Mouse (Mus musculus) midbrain, embryonic 10.5 days (tissue): ENCODE results near the gene Pik3ip1. TPM values are rescaled to one million over a fixed set of nuclear protein-coding genes. Genes with fewer than 3 reads are reported as not detected.

ENCODE experiments used
- DNase-seq: peaks from one replicate; pipeline ENCODE4 v3.0.0-alpha.2; 2017; ENCODE audit warnings: low spot score
- H3K27ac ChIP-seq: fragments of 300-500 bp; sonication (generic); replicated peaks from 2 replicates; pipeline ENCODE4 v1.5.1; 2016; ENCODE audit warnings: mild to moderate bottlenecking
- H3K27me3 ChIP-seq: fragments of 300-500 bp; sonication (generic); 2 replicates; pipeline ENCODE4 v1.6.1; 2016; ENCODE audit warnings: low read depth, mild to moderate bottlenecking; ENCODE audit not compliant: poor library complexity, severe bottlenecking
- H3K36me3 ChIP-seq: fragments of 300-500 bp; sonication (generic); 2 replicates; pipeline ENCODE4 v1.6.1; 2016; ENCODE audit warnings: mild to moderate bottlenecking, moderate library complexity
- H3K4me1 ChIP-seq: fragments of 300-500 bp; sonication (generic); 2 replicates; pipeline ENCODE4 v1.6.1; 2016
- H3K4me3 ChIP-seq: fragments of 300-500 bp; sonication (generic); 2 replicates; pipeline ENCODE4 v1.5.1; 2016; ENCODE audit warnings: mild to moderate bottlenecking, moderate library complexity
- H3K9me3 ChIP-seq: fragments of 300-500 bp; sonication (generic); replicated peaks from 2 replicates; pipeline ENCODE4 v1.6.1; 2016; ENCODE audit warnings: mild to moderate bottlenecking
- WGBS: fragments of 180-500 bp; shearing (Covaris S2); methylation state at CpG from one replicate; pipeline ENCODE4 v1.1.7; 2016; 5-methylcytosine and 5-hydroxymethylcytosine counted together
- polyA plus RNA-seq: library from polyadenylated mRNA; unstranded; fragments of >200 nt; fragmentation: Nextera tagmentation; extraction: Ambion mirVana; gene quantifications from 2 replicates; pipeline ENCODE4 v1.2.1, GENCODE M21; 2016

Pik3ip1 gene
- polyA plus RNA-seq, 1 experiment from 2014 or later: 7.4 TPM

DNA sequence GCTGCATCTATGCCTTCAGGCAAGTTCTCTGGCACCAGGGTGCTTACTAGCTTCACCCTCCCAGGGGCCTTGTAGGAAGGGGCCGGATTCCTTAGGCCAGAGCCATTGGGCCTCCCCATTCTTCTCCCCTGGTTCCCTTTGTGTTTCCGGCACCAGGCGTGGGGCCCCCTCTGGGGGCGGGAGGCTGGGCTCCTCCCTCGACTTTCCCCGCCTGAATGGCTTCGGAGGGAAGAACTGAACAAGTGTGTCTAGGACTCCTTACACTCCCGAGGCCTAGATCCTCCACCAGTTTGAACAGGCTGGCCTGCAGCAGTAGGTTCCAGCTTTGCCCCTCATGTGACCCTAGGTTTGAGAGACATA, 38.2 kb upstream of the Pik3ip1 start:
- peak; percentile 90 for DNase-seq
- Histone ChIP-seq H3K36me3 (peaks cover 55% of the 10 kb centered on the region), H3K4me3 (peak overlapping the region; percentile 95), H3K27ac (peak overlapping the region; percentile 100), H3K9me3 (no peaks in the 10 kb centered on the region; the same call in 1 of the 2 replicates), H3K27me3 (no peaks in the 10 kb centered on the region), H3K4me1 (peaks cover 67% of the 10 kb centered on the region)
- 0% methylated on average over 8 of the region's 8 CpGs for WGBS

DNA sequence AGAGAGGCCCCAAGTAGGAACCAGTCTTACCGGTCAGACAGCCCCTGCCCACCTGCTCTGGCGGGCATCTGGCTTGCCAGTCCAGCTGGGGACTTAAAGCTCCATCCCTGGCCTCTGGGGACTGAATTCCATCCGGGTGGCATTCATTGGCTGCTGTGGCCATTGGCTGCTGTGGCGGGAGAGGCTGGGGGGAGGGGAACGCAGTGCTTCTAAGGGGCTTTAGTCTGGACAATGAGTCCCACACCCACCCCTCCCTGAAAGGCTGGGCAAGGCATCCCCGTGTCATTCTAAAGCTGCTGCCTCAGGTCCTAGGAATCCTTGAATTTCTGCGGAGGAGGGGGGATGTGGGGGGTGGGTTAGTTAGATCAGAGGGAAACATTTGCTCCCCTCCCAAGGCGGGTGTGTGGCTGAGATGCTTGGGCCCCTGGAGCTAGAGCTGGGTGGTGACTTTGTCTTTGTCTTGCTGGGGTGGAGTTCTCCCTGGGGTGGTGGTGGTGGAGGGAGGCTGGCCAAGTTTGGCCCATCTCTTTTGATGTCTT, 37.4 kb upstream of the Pik3ip1 start:
- peak overlapping the region; percentile 95 for H3K4me3 ChIP-seq
- H3K9me3 ChIP-seq: no peaks in the 10 kb centered on the region; the same call in 1 of the 2 replicates
- peak overlapping the region; percentile 100 for H3K27ac ChIP-seq
- H3K36me3 ChIP-seq: peaks cover 62% of the 10 kb centered on the region
- DNase-seq: peak; percentile 95
- peaks cover 65% of the 10 kb centered on the region for H3K4me1 ChIP-seq
- WGBS: 2% methylated on average over 8 of the region's 8 CpGs
- H3K27me3 ChIP-seq: no peaks in the 10 kb centered on the region

DNA sequence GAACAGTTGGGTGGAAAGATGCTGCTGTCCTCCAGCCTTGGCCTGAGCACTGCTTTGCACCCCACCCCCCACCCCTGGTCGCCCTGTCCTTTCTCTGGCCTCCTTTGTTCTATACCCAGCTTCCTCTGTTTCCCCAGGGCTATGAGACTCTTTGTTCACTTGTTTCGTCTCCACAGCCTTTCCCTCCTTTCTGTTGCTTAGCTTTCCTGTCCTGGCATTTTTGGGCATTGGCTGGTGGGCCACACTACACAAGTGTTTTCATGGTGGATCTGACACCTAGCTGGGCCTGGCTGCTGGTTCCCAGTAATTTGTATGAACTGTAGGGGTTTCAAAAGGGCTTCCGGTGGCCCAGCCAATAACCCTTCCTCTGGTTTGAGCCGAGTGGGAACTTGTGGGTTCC, 36.8 kb upstream of the Pik3ip1 start:
- peak overlapping the region; percentile 100 for H3K27ac ChIP-seq
- peaks cover 68% of the 10 kb centered on the region for H3K36me3 ChIP-seq
- H3K27me3 ChIP-seq: no peaks in the 10 kb centered on the region
- H3K4me1 ChIP-seq: peaks cover 59% of the 10 kb centered on the region
- 27% methylated on average over 4 of the region's 4 CpGs for WGBS
- DNase-seq: no peak
- peak overlapping the region; percentile 95 for H3K4me3 ChIP-seq
- no peaks in the 10 kb centered on the region; the same call in 1 of the 2 replicates for H3K9me3 ChIP-seq

DNA sequence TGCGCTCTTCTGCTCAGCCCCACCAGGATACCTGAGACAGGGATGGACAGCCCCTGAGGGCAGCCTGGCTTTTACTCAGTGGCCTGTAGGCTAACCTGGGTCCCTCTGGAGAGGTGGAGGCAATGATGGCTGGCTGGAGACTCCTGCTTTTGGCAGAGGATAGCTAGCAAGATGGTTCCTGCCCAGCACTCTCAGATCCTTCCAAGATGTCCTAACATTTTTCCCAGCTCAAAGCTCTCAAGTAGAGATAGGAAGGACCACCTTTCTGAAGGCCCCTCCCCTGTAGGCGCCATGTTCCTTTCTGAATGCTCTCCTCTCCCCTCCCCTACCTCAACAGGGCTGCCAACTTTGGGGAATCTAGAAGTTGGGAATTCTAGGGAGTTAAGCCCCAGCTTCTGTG, 35.6 kb upstream of the Pik3ip1 start:
- WGBS: 88% methylated on average over 2 of the region's 2 CpGs
- Histone ChIP-seq H3K4me3 (peak overlapping the region; percentile 95), H3K36me3 (peaks cover 81% of the 10 kb centered on the region), H3K4me1 (peaks cover 53% of the 10 kb centered on the region), H3K27me3 (no peaks in the 10 kb centered on the region), H3K27ac (peak overlapping the region; percentile 100), H3K9me3 (no peaks in the 10 kb centered on the region; the same call in 1 of the 2 replicates)
- DNase-seq: no peak

DNA sequence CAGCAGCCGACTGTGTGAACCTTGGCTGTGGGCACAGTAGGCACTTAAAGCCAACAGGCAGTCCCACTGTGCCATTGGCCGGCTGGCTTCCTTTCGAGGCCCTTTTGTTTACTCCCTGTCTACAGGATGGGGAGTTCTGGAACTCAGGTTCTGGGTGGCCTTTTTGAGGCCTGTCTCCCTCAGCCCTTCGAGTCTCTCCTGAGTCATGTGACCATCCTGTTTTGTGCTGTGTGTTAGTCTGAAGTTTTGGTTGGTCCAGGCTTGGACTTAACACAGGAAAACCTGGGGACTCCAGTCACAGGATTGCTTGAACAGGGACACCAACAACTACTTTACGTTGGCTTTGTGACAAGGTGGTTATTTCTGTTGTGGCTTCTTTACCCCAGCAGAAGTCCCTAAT, 34.1 kb upstream of the Pik3ip1 start:
- DNase-seq: no peak
- peaks cover 52% of the 10 kb centered on the region for H3K4me1 ChIP-seq
- H3K4me3 ChIP-seq: peak overlapping the region; percentile 95
- H3K27me3 ChIP-seq: no peaks in the 10 kb centered on the region
- peaks cover 93% of the 10 kb centered on the region for H3K36me3 ChIP-seq
- WGBS: 83% methylated on average over 5 of the region's 5 CpGs
- H3K27ac ChIP-seq: no peak overlapping the region
- no peaks in the 10 kb centered on the region; the same call in 1 of the 2 replicates for H3K9me3 ChIP-seq

DNA sequence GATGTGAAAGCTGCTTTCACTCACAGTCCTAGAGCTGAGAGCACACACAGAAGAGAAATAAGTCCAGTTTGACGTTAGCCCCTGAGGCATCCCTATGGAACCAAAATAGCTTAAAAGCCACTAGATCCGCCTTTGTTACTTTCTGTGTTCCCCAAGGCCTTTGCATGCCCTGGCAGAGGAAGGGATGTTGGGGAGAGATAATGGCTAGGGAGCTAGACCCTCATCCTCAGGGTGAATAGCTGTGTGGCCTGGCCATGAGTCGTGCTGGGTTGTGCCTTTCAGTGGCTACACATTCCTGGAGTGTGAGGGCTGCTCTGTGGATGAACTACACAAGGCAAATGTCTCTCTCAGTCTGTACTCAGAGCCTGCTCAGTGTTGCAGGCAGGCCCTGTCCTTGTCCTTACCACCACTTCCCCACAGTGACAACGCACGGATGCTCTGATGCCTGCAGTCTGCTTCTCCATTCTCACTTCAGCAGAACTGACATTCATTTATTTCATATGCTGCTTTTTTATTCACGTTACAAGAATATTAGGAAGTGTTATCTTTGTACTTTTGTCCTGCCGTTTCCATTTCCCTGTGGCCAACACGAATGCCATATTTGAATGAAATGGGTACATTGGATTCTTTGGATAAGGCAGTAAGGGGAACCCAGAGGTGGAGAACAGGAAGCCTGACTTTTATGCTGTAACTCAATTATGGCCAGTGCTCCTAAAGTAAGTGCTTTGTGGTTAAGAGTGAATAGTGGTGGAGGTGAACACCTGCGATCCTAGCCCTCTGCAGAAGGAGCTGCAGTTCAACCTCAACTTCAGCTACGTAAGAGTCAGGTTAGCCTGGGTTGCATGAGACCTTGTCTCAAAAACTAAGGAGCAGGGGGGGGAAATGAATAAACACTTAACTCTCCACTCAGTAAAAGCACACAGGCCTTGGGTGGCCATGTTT, 32.1 kb upstream of the Pik3ip1 start:
- WGBS: 93% methylated on average over 10 of the region's 10 CpGs
- no peak overlapping the region for H3K4me3 ChIP-seq
- peaks cover 44% of the 10 kb centered on the region for H3K4me1 ChIP-seq
- no peaks in the 10 kb centered on the region for H3K9me3 ChIP-seq
- H3K27me3 ChIP-seq: no peaks in the 10 kb centered on the region
- no peak for DNase-seq
- peaks cover 100% of the 10 kb centered on the region for H3K36me3 ChIP-seq
- H3K27ac ChIP-seq: no peak overlapping the region

DNA sequence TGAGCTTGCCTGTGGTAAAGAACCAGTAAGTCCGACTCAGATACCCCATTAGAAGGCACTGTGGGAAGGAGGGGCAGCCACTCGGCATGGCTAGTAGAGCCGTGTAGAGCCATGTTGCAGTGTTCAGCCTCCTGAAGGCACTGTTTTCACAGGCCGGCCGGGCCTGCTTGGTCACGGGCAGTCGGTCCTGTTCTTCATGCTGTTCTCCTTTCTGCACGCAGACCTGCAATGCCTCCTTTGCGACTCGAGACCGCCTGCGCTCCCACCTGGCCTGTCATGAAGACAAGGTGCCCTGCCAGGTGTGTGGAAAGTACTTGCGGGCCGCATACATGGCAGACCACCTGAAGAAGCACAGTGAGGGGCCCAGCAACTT, 31.4 kb upstream of the Pik3ip1 start:
- H3K27me3 ChIP-seq: no peaks in the 10 kb centered on the region
- H3K27ac ChIP-seq: no peak overlapping the region
- DNase-seq: no peak
- H3K4me3 ChIP-seq: no peak overlapping the region
- peaks cover 100% of the 10 kb centered on the region for H3K36me3 ChIP-seq
- peaks cover 37% of the 10 kb centered on the region for H3K4me1 ChIP-seq
- 94% methylated on average over 14 of the region's 14 CpGs for WGBS
- no peaks in the 10 kb centered on the region for H3K9me3 ChIP-seq

DNA sequence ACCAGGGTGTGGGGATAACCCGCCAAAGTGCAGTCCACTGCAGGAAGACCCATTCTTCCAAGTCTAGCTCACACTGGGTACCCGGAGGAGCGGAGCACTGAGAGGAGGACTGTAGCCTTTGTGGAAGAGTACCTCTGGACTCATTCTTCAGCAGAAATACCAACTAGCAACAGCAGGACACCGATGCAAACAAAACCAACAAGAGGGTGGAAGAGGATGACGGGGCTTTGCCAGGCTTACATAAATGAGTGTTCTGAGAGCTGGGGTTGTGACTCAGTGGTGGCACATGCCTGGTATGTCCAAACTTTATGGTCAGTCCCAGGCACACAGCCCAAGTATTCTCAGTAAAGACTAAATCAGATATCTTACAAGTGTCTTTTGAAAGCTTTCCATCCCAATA, 29.1 kb upstream of the Pik3ip1 start:
- WGBS: 97% methylated on average over 5 of the region's 5 CpGs
- H3K4me1 ChIP-seq: peaks cover 14% of the 10 kb centered on the region
- no peak overlapping the region for H3K27ac ChIP-seq
- peaks cover 100% of the 10 kb centered on the region for H3K36me3 ChIP-seq
- no peaks in the 10 kb centered on the region for H3K9me3 ChIP-seq
- no peak overlapping the region for H3K4me3 ChIP-seq
- no peak for DNase-seq
- H3K27me3 ChIP-seq: no peaks in the 10 kb centered on the region

DNA sequence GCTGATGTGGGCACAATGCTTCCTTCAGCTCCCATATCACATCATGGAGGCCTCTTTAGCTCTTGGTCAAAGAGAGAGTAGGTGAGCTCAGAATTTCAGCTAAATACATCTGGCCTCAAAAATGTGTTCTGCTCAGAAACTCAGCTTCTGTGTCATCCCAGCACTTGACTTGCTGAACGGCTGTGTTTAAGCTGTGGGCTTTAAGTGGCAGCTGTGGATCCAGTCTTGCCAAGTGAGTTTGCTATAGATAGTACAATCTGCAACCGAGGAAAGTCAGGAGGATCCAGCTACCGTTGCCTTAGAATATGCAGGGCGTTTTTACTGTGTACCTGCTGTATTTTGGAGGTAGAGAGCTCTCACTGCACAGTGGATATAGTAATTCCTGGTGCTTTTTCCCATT, 27.8 kb upstream of the Pik3ip1 start:
- Histone ChIP-seq H3K4me3 (no peak overlapping the region), H3K27me3 (no peaks in the 10 kb centered on the region), H3K9me3 (no peaks in the 10 kb centered on the region), H3K4me1 (peaks cover 3% of the 10 kb centered on the region; the same call in 1 of the 2 replicates), H3K27ac (no peak overlapping the region), H3K36me3 (peaks cover 100% of the 10 kb centered on the region)
- DNase-seq: no peak
- 91% methylated on average over 4 of the region's 4 CpGs for WGBS

DNA sequence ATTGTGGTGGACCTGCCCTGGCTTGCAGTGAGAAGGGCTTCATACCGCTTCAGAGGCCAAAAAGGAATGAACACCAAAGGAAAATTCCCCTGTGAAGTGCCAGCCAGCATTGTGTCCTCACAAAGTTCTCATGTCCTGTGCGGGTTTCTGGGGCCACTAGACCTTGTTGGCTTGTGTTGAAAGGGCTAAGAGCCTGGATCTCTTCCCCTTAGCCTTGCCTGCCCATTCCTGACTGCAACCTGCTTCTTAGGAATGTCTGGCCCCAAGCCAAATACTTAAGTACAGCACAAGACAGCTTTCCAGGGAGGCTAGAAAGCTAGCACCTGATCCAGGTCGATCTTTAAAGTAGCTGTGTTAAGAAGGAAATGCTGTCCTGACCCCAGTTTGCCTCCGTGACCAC, 27.4 kb upstream of the Pik3ip1 start:
- 88% methylated on average over 4 of the region's 4 CpGs for WGBS
- Histone ChIP-seq H3K27ac (no peak overlapping the region), H3K27me3 (no peaks in the 10 kb centered on the region), H3K4me1 (no peaks in the 10 kb centered on the region; the same call in 1 of the 2 replicates), H3K36me3 (peaks cover 100% of the 10 kb centered on the region), H3K4me3 (no peak overlapping the region), H3K9me3 (no peaks in the 10 kb centered on the region)
- no peak for DNase-seq

DNA sequence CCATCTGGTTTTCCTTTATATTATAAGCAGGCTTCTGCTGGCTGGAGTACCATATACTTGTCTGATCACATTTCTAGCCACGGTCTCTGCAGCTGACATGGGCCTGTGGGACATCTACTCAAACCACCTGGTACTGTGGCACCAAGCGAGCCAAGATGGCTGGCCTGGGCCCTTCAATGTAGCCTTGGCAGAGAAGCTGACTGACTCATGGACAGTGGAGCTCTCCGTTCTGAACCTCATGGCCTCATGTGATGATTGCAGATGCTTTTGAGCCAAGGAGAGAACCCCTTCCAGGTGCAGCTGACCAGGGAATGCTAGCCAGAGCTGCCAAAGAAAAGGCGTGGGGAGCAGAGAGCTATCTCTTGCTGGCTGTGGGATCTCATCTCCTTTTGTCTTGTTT, 24.4 kb upstream of the Pik3ip1 start:
- no peaks in the 10 kb centered on the region for H3K27me3 ChIP-seq
- peaks cover 100% of the 10 kb centered on the region for H3K36me3 ChIP-seq
- no peaks in the 10 kb centered on the region for H3K9me3 ChIP-seq
- H3K4me3 ChIP-seq: no peak overlapping the region
- 96% methylated on average over 4 of the region's 4 CpGs for WGBS
- H3K27ac ChIP-seq: no peak overlapping the region
- no peaks in the 10 kb centered on the region for H3K4me1 ChIP-seq
- DNase-seq: no peak

DNA sequence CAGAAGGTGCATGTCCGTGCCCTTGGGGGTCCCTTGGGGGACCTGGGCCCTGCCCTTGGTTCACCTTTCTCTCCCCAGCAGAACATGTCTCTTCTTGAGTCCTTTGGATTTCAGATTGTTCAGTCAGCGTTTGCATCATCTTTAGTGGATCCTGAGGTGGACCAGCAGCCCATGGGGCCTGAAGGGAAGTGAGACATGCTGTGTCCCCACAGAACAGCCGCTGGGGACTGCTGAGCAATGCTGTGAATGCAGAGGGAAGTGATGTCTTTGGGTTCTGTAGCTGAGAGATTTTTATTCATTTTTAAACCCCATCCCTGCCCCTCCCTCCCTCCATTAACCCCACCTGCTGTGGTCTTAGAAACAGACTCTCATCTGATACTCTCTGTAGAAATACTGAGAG, 22.3 kb upstream of the Pik3ip1 start:
- Histone ChIP-seq H3K27me3 (no peaks in the 10 kb centered on the region), H3K4me1 (no peaks in the 10 kb centered on the region), H3K36me3 (peaks cover 100% of the 10 kb centered on the region), H3K4me3 (no peak overlapping the region), H3K9me3 (no peaks in the 10 kb centered on the region), H3K27ac (no peak overlapping the region)
- DNase-seq: no peak
- 95% methylated on average over 3 of the region's 3 CpGs for WGBS

DNA sequence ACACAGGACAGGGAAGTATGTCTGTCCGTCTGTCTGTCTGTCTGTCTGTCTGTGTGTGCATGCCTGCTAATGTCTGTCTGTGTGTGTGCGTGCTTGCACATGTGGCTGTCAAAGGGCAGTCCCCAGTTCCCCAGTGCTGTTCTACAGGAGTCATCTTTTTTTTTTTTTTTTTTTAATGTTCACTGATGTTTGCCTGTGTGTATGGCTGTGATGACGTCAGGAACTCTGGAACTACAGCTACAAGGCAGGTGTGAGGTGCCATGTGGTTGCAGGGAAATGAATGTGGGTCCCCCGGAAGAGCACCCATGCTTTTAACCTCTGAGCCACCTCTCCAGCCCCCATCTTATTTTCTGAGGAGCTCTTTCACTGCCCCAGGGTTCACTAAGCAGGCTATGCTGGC, 20.3 kb upstream of the Pik3ip1 start:
- DNase-seq: no peak
- Histone ChIP-seq H3K36me3 (peaks cover 96% of the 10 kb centered on the region), H3K27ac (no peak overlapping the region), H3K4me1 (no peaks in the 10 kb centered on the region), H3K4me3 (no peak overlapping the region), H3K9me3 (no peaks in the 10 kb centered on the region; the same call in 1 of the 2 replicates), H3K27me3 (no peaks in the 10 kb centered on the region)
- WGBS: 92% methylated on average over 4 of the region's 4 CpGs
